Mouse (Mus musculus) thymus, postnatal 36 days (tissue): ENCODE measurements around the gene Tbc1d7.

Source experiments
- DNase-seq, 2 experiments: peaks; one replicate each; pipeline ENCODE4 v3.0.0; 2022; ENCODE audit warnings: mixed read lengths in 2 of 2

Tbc1d7 gene

DNA sequence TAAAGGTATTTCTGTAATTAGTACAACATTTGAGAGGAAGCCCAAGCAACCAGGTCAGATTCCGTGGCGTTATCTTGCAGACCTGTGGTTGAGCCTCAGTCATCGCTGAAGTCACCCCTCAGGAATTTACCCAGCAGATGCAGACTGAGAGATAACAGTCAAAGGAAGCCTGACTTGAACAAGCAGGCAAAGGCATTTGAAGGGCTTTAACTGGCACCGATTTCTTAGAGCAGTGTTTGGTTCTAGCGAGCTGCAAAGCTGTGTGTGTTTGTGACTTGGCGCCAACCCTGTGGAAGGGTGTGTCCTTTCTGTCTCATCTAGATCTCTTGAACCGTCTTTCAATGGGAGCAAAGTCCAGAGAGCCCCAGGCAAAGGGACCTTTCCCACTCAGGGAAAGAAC is 22.0 kb upstream of the Tbc1d7 start:
- no peak for DNase-seq

DNA sequence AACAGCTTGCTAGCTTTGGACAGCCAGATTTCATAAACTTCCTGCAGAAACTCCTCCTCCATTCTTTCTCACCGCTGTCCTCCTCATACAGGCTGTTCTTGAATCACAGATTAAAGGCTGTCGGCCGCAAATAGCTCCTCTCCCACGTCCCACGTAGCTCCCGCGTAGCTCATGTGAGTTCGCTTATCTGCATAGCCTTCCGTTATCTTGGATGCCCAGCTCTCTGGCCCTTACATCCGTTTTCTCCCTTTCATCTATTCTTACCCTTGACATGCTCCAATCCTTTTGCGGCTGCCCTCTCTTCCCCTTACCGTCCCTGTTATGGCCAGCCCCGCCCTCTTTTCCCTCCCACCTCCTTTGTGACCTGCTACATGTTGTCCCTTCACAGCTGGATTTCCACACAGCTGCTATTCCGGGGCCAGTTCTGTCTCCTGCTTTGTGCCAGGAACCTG is 20.5 kb upstream of the Tbc1d7 start:
- DNase-seq, result no peak

DNA sequence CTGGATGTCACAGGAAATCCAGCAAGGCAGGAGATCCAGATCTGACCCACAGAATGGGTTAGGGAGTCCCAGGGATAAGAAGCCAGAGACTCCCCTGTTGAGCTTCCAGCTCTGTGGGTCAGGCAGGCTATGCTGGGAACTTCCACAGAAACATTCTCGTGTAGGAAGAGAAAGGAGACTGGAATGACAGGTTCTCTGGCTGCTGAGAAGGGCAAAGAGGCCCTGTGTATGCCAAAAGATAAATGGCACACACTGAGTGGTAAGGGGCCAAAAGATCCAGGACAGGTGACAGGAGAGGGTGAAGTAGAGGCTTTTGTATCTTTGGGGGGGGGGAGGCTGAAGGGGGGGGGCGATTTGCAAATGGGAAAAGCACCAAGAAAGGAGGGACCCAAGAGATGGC is 20.0 kb upstream of the Tbc1d7 start:
- no peak for DNase-seq

DNA sequence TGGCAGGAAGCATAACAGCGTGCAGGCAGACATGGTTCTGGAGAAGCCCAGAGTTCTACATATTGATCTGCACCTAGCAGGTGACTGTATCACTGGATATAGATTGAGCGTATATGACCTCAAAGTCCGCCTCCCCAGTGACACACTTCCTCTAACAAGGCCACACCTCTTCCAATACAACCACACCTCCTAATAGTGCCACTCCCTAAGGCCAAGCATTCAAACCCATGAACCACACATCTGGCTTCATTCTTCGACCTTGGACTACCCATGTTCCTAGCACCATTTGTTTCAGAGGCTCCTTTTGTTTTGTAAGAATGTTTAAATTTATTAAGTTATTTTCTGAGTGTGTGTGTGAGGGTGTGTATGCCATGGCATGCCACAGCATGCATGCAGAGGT is 16.4 kb upstream of the Tbc1d7 start:
- DNase-seq, result no peak

DNA sequence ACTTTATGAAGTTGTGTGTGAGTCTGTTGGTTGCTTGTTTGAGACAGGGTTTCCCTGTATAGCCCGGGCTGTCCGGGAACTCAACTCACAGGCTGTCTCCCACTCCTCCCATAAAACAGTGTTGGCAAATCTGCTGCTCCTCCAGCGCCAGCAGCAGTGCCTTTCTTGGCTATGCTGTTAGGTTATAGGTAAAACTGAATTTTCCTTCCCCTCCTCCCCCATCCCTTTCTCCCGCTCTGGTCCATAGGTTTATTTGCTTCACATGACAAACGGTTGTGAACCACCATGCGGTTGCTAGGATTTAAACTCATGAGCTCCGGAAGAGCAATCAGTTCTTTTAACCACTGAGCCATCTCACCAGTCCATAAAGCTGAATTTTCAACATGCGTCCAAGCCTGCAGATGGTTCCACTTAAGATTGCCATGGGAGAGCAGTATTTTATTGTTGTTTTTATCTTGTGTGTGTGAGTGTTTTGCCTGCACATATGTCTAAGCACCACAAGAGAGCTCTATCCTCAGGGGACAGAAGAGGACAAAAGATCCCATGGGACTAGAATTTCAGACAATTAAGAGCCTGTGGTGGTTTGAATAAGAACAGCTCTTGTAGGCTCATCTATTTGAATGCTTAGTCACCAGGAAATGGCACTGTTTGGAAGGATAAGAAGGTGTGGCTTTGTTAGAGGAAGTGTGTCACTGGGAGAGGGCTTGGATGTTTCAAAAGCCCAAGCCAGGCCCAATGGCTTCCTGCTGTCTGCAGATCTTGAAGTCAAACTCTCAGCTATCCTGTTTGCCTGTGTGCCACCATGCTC is 12.2 kb upstream of the Tbc1d7 start:
- DNase-seq, result no peak

DNA sequence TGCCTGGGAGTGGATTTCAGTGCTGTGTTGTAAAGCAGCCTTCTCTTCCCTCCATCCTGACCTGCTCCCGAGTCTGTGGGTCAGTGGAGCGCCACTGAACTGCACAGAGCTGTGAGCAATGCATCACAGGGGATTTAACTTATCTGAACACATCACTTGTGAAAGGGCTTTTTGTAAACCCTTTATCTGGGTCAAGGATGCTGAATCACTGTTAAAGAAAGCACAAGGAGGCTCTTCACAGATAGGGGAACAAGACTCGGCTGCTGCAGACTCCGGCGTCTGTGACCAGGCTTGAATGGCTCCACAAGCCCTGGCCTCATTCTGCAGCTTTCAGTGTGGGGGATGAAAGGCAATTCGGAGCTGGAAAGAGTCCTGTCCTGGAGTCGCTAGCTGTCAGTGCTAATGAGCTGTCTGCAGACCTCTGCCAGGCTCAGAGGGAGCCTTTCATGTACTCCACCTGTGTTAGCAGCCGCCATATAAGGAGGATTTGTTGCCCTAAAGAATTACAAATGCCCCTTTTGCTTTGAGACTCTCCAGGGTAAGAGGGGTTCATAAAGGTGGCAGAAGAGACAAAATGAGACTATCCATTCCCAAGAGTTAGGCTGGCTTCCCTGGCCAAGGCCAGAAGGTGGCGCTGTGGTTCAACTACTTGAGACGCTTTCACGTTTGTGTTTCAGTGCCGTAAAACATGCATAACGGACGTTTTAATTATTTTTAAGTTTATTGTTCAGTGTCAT is 11.3 kb upstream of the Tbc1d7 start:
- peak; percentile 71 to 75 for DNase-seq

DNA sequence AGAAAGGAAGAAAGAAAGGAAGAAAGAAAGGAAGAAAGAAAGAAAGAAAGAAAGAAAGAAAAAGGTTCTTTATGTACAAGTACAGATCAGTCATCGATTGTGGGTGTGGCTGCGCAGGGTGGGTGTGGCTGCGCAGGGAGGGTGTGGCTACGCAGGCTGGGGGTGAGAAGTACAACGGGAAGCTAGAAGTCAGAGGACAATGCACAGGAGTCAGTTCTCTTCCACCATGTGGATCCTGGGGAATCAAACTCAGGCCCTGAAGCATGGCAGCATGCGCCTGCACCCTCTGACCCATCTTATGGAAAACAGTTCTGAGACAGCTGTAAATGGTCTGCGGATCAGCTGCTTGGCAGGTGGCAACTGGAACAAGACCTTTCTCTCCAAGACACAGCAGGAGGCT is 9.8 kb upstream of the Tbc1d7 start:
- no peak for DNase-seq

DNA sequence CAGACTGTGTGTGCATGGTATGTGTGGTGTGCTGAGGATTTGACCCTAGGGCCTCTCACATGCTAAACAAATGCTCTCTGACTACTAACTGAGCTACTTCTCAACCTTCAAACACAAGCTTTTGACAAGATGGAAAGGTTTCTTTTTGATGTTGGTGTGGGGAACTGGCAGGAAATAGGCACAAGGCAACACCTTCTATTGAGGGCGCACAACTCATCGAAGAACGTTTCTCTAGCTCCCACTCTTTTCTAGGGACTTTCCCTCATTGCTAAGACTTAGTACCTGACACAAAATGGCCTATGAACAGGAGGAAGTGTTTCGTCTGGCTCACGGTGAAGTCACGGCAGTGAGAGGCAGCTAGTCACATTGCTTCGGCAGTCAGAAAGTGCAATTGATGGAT is 6.0 kb upstream of the Tbc1d7 start:
- no peak for DNase-seq

DNA sequence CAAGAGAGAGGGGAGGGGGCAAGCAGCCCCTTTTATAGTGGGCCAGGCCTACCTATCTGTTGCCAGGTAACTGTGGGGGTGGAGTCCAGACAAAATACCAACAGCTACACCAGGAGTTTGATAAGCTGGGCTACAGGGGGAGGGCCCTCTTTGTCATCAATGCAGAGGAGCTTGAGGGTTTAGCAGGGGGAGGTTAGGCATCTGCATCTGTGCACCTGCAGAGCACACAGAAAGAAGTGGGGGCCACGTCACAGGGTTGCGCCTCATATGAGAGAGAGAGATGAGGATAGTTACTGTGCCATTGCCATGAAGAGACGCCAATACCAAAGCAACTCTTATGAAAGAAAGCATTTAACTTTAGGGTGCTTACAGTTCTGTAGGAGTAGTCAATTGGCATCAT is 5.4 kb upstream of the Tbc1d7 start:
- no peak for DNase-seq

DNA sequence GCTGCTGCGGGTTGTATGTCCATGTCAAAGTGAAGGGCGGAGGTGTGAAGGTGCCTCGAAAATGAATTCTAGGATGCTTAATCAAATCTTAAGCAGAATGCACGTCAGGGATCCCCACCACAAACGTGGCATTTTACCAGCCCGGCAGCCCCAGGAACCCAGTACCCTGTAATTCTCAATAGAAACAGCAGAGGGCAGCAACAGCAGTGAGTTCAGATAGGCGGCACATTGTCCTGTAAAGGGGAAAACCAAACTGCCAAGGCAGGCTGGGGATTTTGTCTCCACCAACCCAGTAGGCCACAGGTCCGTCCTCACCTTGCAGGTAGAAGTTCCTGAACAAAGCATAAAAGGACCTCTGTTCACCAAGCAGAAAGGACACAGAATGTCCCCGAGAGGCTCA is 2.0 kb upstream of the Tbc1d7 start:
- peak; percentile 68 to 75 for DNase-seq

DNA sequence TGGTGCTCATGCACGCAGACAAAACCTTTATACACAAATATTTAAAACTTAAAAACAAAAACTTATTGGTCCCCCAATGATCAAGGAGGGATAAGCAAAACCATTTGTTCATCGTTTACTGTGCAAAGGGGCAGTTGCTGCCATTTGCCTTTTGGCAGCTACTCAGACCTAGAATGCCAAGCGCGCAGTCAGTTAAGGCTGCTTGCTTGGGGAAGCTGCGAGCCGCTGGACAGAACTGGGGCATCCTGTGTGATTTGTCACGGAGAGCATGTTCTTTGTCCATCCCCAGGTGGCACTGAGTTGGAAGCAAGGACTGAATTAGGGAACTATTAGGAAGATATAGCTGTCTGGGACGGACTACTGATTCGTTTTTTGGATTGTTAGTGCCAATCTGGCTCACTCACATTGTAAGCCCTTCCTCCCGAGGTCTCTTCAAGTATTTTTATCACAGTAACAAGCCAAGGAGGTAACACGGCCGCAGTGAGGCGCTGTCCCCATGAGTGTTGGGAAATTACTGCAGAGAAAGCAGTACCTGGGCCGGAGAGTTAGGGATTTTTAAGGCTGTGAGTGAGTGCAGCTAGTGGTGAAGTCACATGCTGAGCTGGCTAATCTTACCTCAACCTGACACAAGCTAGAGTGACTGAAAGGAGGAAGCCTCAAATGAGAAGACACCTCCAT is 874 bp upstream of the Tbc1d7 start:
- peak in 1 of 2 experiments; percentile 20 for DNase-seq

DNA sequence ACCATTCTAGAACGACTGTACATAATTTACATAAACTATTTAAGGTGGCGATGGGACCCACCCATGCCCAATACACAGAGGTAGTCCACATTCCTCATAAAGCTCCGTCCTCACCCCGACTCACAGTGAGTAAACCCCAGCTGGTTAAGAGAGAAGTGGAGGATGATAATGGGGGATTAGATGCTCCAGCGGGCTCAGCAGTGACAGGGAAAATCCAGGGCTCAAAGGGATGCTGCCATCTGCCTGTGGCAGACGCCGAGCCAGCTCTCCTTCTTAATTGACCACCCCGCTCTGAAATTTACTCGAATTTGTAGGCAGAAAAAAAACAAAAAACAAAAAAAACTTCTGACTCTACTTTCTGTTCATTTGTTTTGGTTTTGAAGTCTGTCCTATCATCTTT is 3.6 kb downstream of the Tbc1d7 start:
- no peak for DNase-seq

DNA sequence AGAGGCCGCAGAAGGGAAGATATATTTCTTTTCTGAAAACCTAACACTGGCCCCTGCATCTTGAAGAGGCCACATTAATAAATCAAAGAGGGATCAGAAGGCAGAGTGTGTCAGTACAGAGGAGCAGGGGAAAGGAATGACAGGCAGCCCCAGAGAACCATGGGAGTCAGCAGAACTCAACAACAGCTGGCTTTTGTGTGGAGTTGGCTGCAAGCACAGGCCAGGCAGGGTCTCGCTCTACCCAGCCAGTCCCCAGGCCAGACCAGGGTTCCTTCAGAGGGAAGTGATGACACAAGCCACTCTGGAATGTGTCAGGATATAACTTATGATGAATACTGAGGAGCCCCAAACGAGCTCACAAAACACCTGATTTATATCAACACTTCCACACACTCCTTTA is 11.9 kb downstream of the Tbc1d7 start:
- no peak for DNase-seq

DNA sequence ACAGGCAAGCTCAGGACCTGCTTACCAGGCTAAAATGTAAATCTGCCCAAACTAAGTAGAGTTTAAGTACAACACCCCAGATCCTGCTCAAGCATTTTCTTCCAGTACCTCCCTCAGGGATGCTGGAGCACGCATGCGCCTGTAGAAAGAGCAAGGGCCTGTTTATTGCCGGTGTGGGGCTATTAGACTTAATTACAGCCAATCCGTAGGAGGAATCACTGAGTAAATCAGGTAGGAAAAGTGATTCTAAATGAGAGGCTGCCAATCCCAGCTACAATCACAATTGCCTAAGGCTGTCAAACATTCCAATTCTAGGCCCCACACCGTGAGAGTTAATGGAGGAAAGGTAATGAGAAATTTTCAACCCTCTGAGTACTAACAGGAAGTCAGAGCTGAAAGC is 13.0 kb downstream of the Tbc1d7 start:
- DNase-seq, result no peak

DNA sequence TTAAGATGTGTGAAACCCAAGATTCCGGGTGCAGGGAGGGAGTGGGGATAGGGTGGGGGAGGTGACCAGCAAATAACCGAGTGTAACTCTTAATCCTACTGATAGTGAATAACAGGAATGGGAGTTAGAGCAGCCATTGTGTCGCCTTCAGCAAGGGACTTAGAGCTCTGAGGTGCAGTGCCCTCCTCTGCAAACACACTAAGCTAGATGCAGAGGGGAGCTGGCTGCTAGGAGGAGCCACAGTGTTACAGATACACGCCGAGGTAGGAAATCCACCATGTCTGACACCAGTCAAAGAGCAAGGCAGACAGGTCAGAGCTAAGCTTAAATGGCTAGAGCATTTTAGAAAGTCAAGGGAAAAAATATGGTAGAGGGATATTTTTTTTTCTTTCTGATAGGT is 13.9 kb downstream of the Tbc1d7 start:
- DNase-seq, result no peak

DNA sequence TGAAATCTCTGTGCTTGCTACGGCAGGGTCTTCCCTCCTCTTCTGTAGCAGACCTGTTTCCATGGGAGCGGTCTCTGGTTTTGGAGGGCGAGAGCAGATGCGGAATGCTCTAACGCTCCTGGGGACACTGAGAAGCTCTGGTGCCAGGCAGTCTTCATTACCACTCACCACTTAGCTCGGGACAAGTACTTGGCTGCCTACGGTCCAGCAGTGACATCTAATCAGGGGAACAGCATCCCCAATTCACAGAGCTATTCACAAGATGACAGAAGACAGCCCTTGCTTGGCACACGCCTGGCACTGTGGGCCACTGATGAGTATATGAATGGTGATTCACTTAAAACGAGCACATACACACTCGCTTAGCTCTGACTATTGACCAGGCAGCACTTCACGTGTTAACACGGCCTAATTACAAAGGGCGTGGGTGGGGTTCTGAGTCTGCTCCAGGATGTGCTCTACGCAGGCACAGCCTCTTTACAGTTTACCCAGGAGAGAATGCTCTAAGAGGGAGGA is 19.2 kb downstream of the Tbc1d7 start:
- DNase-seq, result no peak

DNA sequence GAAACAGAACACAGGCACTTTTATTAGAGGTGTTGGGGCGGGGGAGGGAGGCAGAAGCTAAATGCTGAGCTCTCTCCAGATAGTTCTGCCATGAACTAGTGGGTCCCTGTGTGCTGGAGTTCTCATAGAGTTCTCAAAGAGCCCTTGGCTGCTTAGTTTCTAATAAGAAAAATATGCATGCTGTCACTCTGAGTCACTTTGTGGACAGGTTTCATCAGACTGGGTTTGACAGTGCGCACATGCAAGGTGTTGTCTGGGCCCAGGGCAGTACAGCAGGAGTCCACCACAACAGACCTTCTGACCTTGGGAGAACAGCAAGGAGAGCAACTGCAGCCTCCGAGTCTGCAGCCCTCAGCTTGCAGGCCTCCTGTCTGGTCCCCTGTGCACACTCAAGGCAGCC is 21.6 kb downstream of the Tbc1d7 start:
- DNase-seq, result no peak

DNA sequence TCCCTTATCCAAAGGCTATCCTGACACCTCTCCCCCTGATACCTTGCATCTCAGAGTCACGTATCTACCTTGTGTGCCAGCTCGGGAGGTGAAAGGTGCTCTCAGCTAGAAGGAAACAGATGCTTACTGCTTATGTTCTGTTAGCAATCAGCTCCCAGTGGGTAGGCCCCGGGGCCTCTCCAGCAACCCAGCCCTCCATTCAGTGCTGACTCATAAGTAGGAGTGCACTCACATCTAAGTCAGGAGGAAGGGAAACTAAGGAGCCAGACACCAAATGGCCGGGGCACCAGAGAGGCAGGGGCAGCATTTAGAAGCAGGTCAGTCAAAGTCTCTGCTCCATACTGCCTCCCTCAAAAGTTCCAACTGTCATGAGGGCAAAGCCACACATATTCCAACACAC is 22.6 kb downstream of the Tbc1d7 start:
- DNase-seq, result no peak

DNA sequence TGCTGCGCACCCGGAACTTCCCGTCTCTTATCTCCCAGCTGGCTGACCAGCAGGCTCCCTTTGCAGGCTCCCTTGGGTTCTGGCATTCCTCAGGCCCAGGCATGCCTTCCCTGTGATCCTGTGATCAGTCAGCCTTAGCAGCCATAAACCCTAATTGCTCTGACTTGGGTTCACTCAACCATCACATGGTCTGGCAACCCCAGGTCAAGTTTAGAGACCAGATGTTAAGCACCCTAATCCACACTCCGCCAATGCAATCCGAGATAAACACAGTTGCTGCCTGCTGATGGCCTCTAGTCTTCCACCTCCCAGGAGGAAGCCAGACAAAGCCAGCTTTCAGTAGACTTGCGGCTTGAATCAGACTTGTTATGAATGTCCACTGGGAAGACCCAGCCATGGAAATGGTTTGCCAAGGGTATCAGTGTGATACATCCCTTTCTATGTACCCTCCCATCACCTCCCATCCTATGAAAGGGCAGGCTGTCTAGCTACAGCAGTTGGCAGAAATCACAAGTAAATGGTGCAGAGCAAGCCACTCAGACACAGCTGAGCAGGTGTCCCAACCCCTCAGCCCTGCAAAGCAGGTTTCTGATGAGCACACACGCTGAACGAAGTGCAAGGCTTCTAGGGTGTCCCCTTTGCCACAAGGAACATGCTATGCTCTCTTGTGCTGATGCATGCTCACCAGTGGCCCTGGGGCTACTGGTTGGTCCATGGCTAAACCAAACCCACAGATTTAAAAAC is 24.6 kb downstream of the Tbc1d7 start:
- no peak for DNase-seq

DNA sequence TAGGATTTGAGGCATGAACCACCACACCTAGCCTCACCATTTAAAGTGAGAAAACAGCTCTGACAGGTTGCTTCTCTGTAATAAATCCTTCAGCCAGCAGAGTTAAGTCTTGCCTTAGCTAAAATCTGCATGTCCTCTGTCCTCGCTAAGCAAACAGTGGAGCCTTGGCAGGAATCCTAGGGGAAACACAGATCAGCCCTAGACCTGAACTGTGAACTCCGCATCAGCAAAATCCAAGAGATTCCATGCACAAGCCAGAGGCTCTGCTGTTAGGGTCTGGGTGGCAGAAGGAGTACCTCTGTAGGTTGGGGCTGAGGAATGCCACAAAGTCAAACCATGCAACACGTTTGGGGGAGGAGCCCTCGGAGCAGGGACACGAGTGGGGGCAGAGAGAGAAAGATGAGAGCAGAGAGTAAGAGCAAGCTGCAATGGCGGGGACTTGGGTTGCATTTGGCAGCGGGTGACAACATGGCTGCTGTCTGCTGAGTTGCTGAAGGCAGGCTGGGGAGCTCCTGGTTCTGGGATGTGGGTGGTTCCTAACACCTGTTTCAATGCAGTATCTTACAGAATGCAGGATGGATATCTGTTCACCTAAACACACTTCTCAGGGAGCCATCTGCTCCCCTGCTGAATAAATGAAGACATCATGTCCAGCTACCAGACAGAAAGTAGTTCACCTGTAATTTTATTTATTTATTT is 26.4 kb downstream of the Tbc1d7 start:
- DNase-seq, result no peak

DNA sequence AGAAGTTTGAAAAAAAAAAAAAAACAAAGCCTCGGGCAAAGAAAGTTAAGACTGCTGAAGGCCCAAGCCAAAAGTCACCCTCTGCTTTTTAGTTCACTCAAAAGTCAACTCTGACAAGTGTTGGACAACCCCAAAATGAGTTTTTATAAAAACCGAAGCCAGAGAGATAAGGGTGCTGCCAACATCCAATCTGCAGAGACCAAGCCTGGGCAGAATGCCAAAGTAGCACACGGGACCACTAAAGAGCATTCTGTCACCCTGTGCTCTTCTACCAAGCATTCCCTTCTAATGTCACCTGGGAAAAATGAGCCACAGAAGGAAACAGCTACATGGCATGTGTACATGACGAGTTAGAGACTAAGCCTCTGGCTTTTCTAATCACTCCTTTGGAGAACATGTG is 36.8 kb downstream of the Tbc1d7 start:
- no peak for DNase-seq

DNA sequence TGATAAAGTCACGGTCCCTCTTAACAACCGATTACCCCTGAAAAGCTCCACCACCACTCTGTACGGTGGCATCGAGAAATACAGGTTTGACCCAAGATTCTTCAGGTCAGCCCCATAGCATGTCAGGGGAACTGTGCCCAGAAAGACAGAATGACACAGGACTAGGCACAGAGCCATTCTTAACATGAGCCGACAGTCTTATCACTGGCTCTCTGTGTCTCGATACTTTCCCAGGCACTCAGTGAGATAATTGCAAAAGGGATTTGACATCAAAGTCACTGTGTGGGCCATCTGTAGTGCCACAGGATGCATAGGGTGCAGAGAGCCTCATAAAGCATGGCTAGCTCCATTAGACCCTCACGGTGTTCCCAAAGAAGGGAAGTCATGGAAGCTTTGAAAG is 37.9 kb downstream of the Tbc1d7 start:
- DNase-seq, result no peak
